Mouse (Mus musculus) ES-Bruce4 (cell line): Measurements from ENCODE around the gene Tbc1d16. TPM values are rescaled to one million over a fixed set of nuclear protein-coding genes. Genes with fewer than 3 reads are reported as not detected.

Source experiments
- H3K27ac ChIP-seq: 2 replicates; pipeline ENCODE4 v1.5.1; 2012; ENCODE audit warnings: low read length, inconsistent platforms; ENCODE audit not compliant: insufficient read depth
- H3K27me3 ChIP-seq: 2 replicates; pipeline ENCODE4 v1.6.1; 2012; ENCODE audit warnings: mild to moderate bottlenecking, low read length, inconsistent platforms; ENCODE audit not compliant: control insufficient read depth, poor library complexity, insufficient read depth, severe bottlenecking
- H3K36me3 ChIP-seq: 2 replicates; pipeline ENCODE4 v1.6.1; 2012; ENCODE audit warnings: inconsistent platforms, mild to moderate bottlenecking, low read length, moderate library complexity; ENCODE audit not compliant: control insufficient read depth, poor library complexity, insufficient read depth, severe bottlenecking
- H3K4me1 ChIP-seq: one replicate; pipeline ENCODE4 v1.8.1; 2011; ENCODE audit warnings: low read length; ENCODE audit not compliant: control insufficient read depth, insufficient read depth
- H3K4me3 ChIP-seq: 2 replicates; pipeline ENCODE4 v1.5.1; 2011; ENCODE audit warnings: low read depth, mild to moderate bottlenecking, low read length
- H3K9ac ChIP-seq: 2 replicates; pipeline ENCODE4 v1.6.1; 2012; ENCODE audit warnings: low read depth, mild to moderate bottlenecking, inconsistent platforms; ENCODE audit not compliant: poor library complexity, severe bottlenecking
- H3K9me3 ChIP-seq: replicated peaks from 2 replicates; pipeline ENCODE4 v1.6.1; 2012; ENCODE audit warnings: mild to moderate bottlenecking, low read length, inconsistent platforms; ENCODE audit not compliant: control insufficient read depth, poor library complexity, insufficient read depth, severe bottlenecking
- CTCF ChIP-seq: IDR thresholded peaks from one replicate; pipeline ENCODE4 v1.8.1; 2011; ENCODE audit warnings: low read depth, low read length
- EP300 ChIP-seq: IDR thresholded peaks from 2 replicates; pipeline ENCODE4 v1.6.1; 2011; ENCODE audit warnings: low read depth, low read length; ENCODE audit not compliant: insufficient read depth
- POLR2A ChIP-seq: IDR thresholded peaks from one replicate; pipeline ENCODE4 v1.8.1; 2011; ENCODE audit warnings: low read length; ENCODE audit not compliant: insufficient read depth
- polyA plus RNA-seq: library from polyadenylated mRNA; stranded (reverse); fragments of >200 nt; gene quantifications from 2 replicates; pipeline ENCODE4 v1.2.4, GENCODE M21; 2011; ENCODE audit warnings: low read depth; ENCODE audit not compliant: missing spikeins, insufficient read depth, insufficient read length

Gene Tbc1d16
- polyA plus RNA-seq, 1 experiment = 15.9 TPM

DNA sequence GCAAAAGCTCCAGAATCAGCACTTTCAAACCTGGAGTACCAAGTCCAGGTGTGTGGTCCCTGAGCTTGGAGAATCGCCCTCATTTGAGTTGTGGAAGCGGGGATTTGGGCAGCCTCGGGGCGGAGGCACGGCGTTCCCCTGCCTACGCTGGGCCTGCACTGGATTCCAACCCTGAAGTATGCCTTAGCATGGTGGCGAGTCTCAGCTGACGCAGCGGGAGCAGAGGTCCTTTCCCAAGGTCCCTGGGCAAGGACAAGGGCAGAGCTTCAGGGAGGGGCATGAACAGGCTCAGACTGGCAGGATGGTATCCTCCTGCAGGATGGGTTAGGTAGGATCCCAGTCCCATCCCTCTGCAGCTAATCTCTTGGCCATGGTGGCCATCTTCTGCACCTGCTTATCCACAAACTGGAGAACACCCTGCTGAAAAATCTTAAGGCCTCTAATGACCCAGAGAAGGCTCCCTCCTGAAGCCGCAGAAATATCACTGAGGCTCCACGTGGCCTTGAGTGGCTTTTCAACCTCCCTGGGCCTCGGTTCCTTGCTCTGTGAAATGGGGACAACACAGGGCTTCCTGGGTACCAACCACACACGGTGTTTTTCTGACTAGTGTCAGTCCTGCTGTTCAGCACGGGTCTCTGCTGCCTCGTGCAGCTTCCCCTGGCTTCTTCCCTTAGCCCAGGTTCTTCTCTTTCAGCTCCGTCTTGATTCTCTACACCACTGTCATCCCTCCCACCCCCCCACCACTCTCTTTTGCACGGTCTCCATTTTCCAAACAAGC, 98.8 kb downstream of the Tbc1d16 start:
- no peak overlapping the region for H3K27ac ChIP-seq
- no peak overlapping the region for H3K9ac ChIP-seq
- H3K4me1 ChIP-seq = no peaks in the 10 kb centered on the region
- no peaks in the 10 kb centered on the region for H3K27me3 ChIP-seq
- no peaks in the 10 kb centered on the region for H3K9me3 ChIP-seq
- H3K4me3 ChIP-seq = no peak overlapping the region
- TF ChIP-seq CTCF = no peak
- TF ChIP-seq EP300 = no peak
- no peak for TF ChIP-seq POLR2A
- no peaks in the 10 kb centered on the region for H3K36me3 ChIP-seq

- H3K36me3 ChIP-seq = no peaks in the 10 kb centered on the region
- no peak overlapping the region for H3K4me3 ChIP-seq
- no peaks in the 10 kb centered on the region for H3K4me1 ChIP-seq
- no peaks in the 10 kb centered on the region for H3K9me3 ChIP-seq
- H3K27ac ChIP-seq = no peak overlapping the region
- TF ChIP-seq CTCF (no peak), EP300 (no peak)
- no peak overlapping the region for H3K9ac ChIP-seq
- H3K27me3 ChIP-seq = no peaks in the 10 kb centered on the region
Observed at GRCm38 (mm10) chr11:119128668-119129280, 99.5 kb downstream of the Tbc1d16 start.

- Histone ChIP-seq H3K27me3 (no peaks in the 10 kb centered on the region), H3K27ac (no peak overlapping the region)
- no peak for TF ChIP-seq CTCF
- no peak for TF ChIP-seq POLR2A
- no peak for TF ChIP-seq EP300
Observed at GRCm38 (mm10) chr11:119127686-119128473, 100.4 kb downstream of the Tbc1d16 start.

GRCm38 (mm10) chr11:119127147-119127546, 101.2 kb downstream of the Tbc1d16 start:
- H3K4me3 ChIP-seq = no peak overlapping the region
- H3K36me3 ChIP-seq = no peaks in the 10 kb centered on the region
- no peak overlapping the region for H3K27ac ChIP-seq
- no peak for TF ChIP-seq CTCF
- no peak for TF ChIP-seq POLR2A
- no peak for TF ChIP-seq EP300
- H3K27me3 ChIP-seq = no peaks in the 10 kb centered on the region
- H3K9ac ChIP-seq = no peak overlapping the region
- no peaks in the 10 kb centered on the region for H3K4me1 ChIP-seq
- H3K9me3 ChIP-seq = no peaks in the 10 kb centered on the region

More at GRCm38 (mm10) chr11:119127686-119128473, 100.4 kb downstream of the Tbc1d16 start:
- no peaks in the 10 kb centered on the region for H3K4me1 ChIP-seq
- H3K4me3 ChIP-seq = no peak overlapping the region
- H3K9me3 ChIP-seq = no peaks in the 10 kb centered on the region
- H3K9ac ChIP-seq = no peak overlapping the region
- H3K36me3 ChIP-seq = no peaks in the 10 kb centered on the region

- H3K27me3 ChIP-seq = no peaks in the 10 kb centered on the region
- no peaks in the 10 kb centered on the region for H3K36me3 ChIP-seq
- no peaks in the 10 kb centered on the region for H3K9me3 ChIP-seq
- H3K27ac ChIP-seq = no peak overlapping the region
- no peak overlapping the region for H3K9ac ChIP-seq
- no peaks in the 10 kb centered on the region for H3K4me1 ChIP-seq
- no peak for TF ChIP-seq EP300
- TF ChIP-seq CTCF = no peak
- TF ChIP-seq POLR2A = no peak
- H3K4me3 ChIP-seq = no peak overlapping the region
Observed at GRCm38 (mm10) chr11:119125929-119126861, 102.1 kb downstream of the Tbc1d16 start.
